Mouse (Mus musculus) small intestine, adult 2 months (tissue): ENCODE results near the gene Msl2. TPM values are rescaled to one million over a fixed set of nuclear protein-coding genes. Genes with fewer than 3 reads are reported as not detected.

ENCODE experiments used
- H3K27ac ChIP-seq: fragments of 200-500 bp; 2 replicates; pipeline ENCODE4 v1.5.1; 2012; ENCODE audit warnings: low read depth, low read length, control low read depth, inconsistent platforms; ENCODE audit not compliant: insufficient read depth
- H3K27me3 ChIP-seq: fragments of 200-500 bp; 2 replicates; pipeline ENCODE4 v1.6.1; 2012; ENCODE audit warnings: mild to moderate bottlenecking, moderate library complexity, low read length, inconsistent platforms; ENCODE audit not compliant: control insufficient read depth, insufficient read depth
- H3K36me3 ChIP-seq: fragments of 200-500 bp; 2 replicates; pipeline ENCODE4 v1.6.1; 2012; ENCODE audit warnings: mild to moderate bottlenecking, low read length, control low read depth, inconsistent platforms; ENCODE audit not compliant: control insufficient read depth, insufficient read depth
- H3K4me1 ChIP-seq: fragments of 200-500 bp; 2 replicates; pipeline ENCODE4 v1.6.1; 2012; ENCODE audit warnings: low read length, inconsistent platforms, mixed read lengths; ENCODE audit not compliant: control insufficient read depth, insufficient read depth, insufficient read length
- H3K4me3 ChIP-seq: fragments of 200-500 bp; 2 replicates; pipeline ENCODE4 v1.5.1; 2012; ENCODE audit warnings: low read depth, mild to moderate bottlenecking, control low read depth, inconsistent platforms, low read length, moderate library complexity
- CTCF ChIP-seq: fragments of 200-500 bp; IDR thresholded peaks from 2 replicates; pipeline ENCODE4 v1.5.1; 2012; ENCODE audit warnings: low read depth, mild to moderate bottlenecking, control low read depth, inconsistent platforms, low read length, moderate library complexity, mixed read lengths; ENCODE audit not compliant: insufficient replicate concordance, insufficient read length; ENCODE audit errors: extremely low read depth
- POLR2A ChIP-seq: fragments of 200-500 bp; IDR thresholded peaks from 2 replicates; pipeline ENCODE4 v1.6.1; 2012; ENCODE audit warnings: low read depth, mild to moderate bottlenecking, control low read depth, inconsistent platforms, low read length, moderate library complexity
- WGBS: fragments of 180-500 bp; shearing (Covaris S2); methylation state at CpG from one replicate; pipeline ENCODE4 v1.1.7; 2018; 5-methylcytosine and 5-hydroxymethylcytosine counted together
- polyA plus RNA-seq: library from polyadenylated mRNA; depleted of rRNA; stranded (reverse); fragments of >200 nt; gene quantifications from 2 replicates; pipeline ENCODE4 v1.2.3, GENCODE M21; 2012

The Msl2 gene
- polyA plus RNA-seq, 1 experiment = 24.4 TPM

DNA sequence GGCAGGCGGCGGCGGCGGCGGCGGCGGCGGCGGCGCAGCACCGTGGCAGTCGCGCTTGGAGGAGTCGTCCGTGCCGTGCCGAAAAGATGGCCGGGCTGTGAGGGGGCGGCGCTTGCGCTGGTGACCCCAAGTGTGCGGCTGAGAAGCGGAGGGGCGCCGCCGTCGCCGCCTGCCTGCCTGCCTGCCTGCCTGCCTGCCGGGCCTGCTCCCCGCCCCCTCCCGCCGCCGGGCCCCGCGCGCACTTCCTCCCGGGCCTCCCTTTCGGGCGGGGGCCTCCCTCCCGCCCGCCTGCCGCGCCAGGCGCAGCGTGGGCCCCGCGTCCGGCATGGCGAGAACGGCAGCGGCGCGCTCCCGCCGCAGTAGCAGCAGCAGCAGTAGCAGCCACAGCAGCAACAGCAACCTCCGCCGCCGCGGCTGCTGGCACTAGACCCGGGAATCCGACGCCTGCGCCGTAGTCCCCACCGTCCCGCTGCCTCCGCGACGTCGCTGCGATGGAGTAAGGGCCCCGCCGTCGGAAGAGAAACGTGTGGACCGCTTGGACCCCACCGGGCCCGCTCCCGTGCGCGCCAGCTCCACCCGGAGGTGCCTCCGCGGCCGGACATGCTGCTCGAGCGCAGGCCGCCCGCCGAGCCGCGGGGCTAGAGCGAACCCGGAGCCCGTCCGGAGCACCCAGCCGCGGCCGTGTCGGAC, 576 bp downstream of the Msl2 start:
- H3K4me1 ChIP-seq = peaks cover 10% of the 10 kb centered on the region; the same call in 1 of the 2 replicates
- H3K27me3 ChIP-seq = no peaks in the 10 kb centered on the region
- H3K36me3 ChIP-seq = no peaks in the 10 kb centered on the region
- peak overlapping the region; percentile 98 for H3K27ac ChIP-seq
- WGBS = under 1% methylated on average over 98 of the region's 100 CpGs
- peak; percentile 50 for TF ChIP-seq POLR2A
- no peak for TF ChIP-seq CTCF
- peak overlapping the region; percentile 92 for H3K4me3 ChIP-seq

- peaks cover 11% of the 10 kb centered on the region; the same call in 1 of the 2 replicates for H3K4me1 ChIP-seq
- TF ChIP-seq POLR2A (no peak), CTCF (peak; percentile 22; the same call in 1 of the 2 replicates)
- no peaks in the 10 kb centered on the region for H3K27me3 ChIP-seq
- under 1% methylated on average over 25 of the region's 25 CpGs for WGBS
- no peaks in the 10 kb centered on the region for H3K36me3 ChIP-seq
- peak overlapping the region; percentile 98 for H3K27ac ChIP-seq
- peak overlapping the region; percentile 92 for H3K4me3 ChIP-seq
Observed at GRCm38 (mm10) chr9:101075091-101075581, 1.2 kb downstream of the Msl2 start.

DNA sequence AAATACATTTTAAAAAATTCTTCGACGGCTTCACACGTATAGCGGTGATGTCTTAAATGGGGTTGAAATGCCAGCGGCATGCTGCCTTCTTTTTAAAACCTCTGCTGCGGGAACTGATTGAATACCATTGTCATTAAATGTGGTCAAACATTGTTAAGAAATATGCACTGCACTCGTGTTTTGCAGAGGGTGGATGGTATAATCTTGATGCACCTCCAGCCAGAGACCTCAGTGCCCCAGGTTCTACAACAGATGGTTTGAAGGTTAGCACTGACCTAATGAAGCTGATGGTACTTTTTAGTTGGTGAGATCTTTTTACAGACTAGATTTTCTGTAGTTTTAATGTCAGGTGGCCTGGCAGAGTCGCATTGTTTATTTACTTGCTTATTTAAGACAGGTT, 1.8 kb downstream of the Msl2 start:
- under 1% methylated on average over 8 of the region's 8 CpGs for WGBS
- Histone ChIP-seq H3K4me3 (peak overlapping the region; percentile 92), H3K27ac (peak overlapping the region; percentile 41), H3K27me3 (no peaks in the 10 kb centered on the region), H3K4me1 (peaks cover 12% of the 10 kb centered on the region; the same call in 1 of the 2 replicates), H3K36me3 (no peaks in the 10 kb centered on the region)
- TF ChIP-seq CTCF (no peak), POLR2A (no peak)

DNA sequence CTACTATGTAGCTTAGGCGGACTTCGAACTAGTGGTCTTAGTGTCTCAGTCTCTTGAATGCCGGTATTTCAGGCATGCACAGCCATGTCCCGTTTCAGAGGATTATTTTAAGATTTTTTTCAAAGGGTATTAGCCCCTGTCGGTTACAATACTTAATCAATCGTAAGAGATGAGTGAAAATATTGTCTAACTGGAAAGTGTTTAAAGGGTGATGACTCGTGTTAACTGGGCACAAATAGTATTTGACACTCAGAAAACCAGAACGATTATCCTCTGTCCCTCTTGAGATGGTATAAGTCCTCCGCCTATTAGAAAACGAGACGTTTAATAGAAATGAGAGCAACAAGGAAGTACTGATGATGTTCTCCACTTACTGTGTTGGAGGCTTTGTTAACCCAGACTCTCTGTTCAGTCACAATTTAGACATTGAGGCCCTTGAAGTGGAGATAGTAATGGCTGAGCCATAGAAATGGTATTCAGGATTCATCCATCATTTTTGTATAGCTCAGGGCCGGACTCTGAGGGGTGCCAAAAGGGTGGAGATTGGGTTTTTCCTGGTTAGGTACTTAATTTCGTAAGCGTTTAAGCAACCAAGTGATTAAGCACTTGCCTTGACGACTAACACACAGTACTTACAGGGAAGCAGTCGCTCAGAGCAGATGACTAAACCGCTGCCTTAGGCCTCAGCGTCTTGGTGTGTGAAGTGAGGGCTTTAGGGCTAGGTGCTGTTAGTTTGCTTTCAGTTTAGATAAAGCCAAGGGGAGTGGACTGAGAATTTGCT, 2.4 kb downstream of the Msl2 start:
- WGBS = under 1% methylated on average over 18 of the region's 18 CpGs
- peaks cover 14% of the 10 kb centered on the region; the same call in 1 of the 2 replicates for H3K4me1 ChIP-seq
- H3K4me3 ChIP-seq = peak overlapping the region; percentile 59
- H3K27ac ChIP-seq = peak overlapping the region; percentile 68
- no peaks in the 10 kb centered on the region for H3K27me3 ChIP-seq
- TF ChIP-seq CTCF (no peak), POLR2A (no peak; the same call in 1 of the 2 replicates)
- H3K36me3 ChIP-seq = no peaks in the 10 kb centered on the region; the same call in 1 of the 2 replicates

- no peaks in the 10 kb centered on the region; the same call in 1 of the 2 replicates for H3K36me3 ChIP-seq
- no peaks in the 10 kb centered on the region for H3K27me3 ChIP-seq
- H3K4me3 ChIP-seq = no peak overlapping the region
- H3K4me1 ChIP-seq = peaks cover 17% of the 10 kb centered on the region; the same call in 1 of the 2 replicates
- H3K27ac ChIP-seq = no peak overlapping the region
- no peak for TF ChIP-seq POLR2A
- no peak for TF ChIP-seq CTCF
Observed at GRCm38 (mm10) chr9:101077486-101077885, 3.6 kb downstream of the Msl2 start.

- Histone ChIP-seq H3K27me3 (no peaks in the 10 kb centered on the region), H3K4me1 (peaks cover 17% of the 10 kb centered on the region; the same call in 1 of the 2 replicates), H3K36me3 (no peaks in the 10 kb centered on the region; the same call in 1 of the 2 replicates), H3K4me3 (peak overlapping the region; percentile 25; the same call in 1 of the 2 replicates), H3K27ac (no peak overlapping the region; the same call in 1 of the 2 replicates)
- TF ChIP-seq POLR2A (no peak), CTCF (no peak)
- 20% methylated on average over 4 of the region's 4 CpGs for WGBS
Observed at GRCm38 (mm10) chr9:101078579-101078978, 4.7 kb downstream of the Msl2 start.
